Mouse (Mus musculus): ENCODE measurements at regions not wholly inside any gene's neighbourhood (a gene's known extent, or its start where the extent isn't known, plus 50 kb on each side); places are given as distances from the start of the nearest gene placed in this dataset.

GRCm38 (mm10) chr17:62307111-62307510 lies 574.0 kb downstream of the Efna5 start:
- Histone ChIP-seq H3K27ac (ENCODE audit: low read depth) (no peak overlapping the region), H3K36me3 (ENCODE audit: control insufficient read depth, insufficient read depth, low read length) (no peaks in the 10 kb centered on the region), H3K9me3 (ENCODE audit: control insufficient read depth, low read length) (no peaks in the 10 kb centered on the region), H3K9ac (ENCODE audit: low read length) (no peak overlapping the region), H3K4me1 (replicated peaks; ENCODE audit: control insufficient read depth, insufficient read depth, low read length) (no peaks in the 10 kb centered on the region), H3K27me3 (replicated peaks; ENCODE audit: control insufficient read depth, insufficient read depth, low read length) (no peaks in the 10 kb centered on the region), H3K4me3 (ENCODE audit: low read depth, low read length) (no peak overlapping the region), H3K4me2 (ENCODE audit: low read length) (no peak overlapping the region)
- ATAC-seq (replicated peaks; ENCODE audit: low FRiP score, low TSS enrichment, low read depth) (no peak), DNase-seq (ENCODE audit: low spot score) (no peak)
- 97% methylated on average over 2 of the region's 2 CpGs for WGBS

DNA sequence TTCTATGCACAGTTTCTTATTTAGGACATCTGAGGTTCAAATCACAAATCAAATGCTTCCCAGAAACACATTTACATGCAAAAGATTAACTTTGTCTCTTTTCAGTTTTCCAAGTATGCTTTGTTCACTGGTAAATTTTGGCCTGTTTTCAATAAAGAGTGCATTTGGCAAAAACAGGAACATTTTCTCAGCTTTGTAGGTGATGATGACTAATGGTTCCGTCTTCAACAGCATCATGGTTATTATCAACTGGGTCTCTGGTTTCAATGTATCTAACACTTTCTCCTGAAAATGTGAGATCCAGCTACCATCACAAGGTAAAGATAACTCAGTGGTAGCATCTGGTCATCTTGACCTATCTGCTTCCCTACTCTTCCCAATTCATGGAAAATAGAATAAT lies 574.6 kb downstream of the Efna5 start:
- DNase-seq (ENCODE audit: low spot score) (no peak), ATAC-seq (replicated peaks; ENCODE audit: low FRiP score, low TSS enrichment, low read depth) (no peak)
- WGBS, result 84% methylated on average over 1 of the region's 1 CpGs
- no peaks in the 10 kb centered on the region for H3K9me3 ChIP-seq (ENCODE audit: control insufficient read depth, low read length)
- no peak overlapping the region for H3K4me2 ChIP-seq (ENCODE audit: low read length)
- no peaks in the 10 kb centered on the region for H3K36me3 ChIP-seq (ENCODE audit: control insufficient read depth, insufficient read depth, low read length)
- no peaks in the 10 kb centered on the region for H3K27me3 ChIP-seq (replicated peaks; ENCODE audit: control insufficient read depth, insufficient read depth, low read length)
- no peak overlapping the region for H3K4me3 ChIP-seq (ENCODE audit: low read depth, low read length)
- no peaks in the 10 kb centered on the region for H3K4me1 ChIP-seq (replicated peaks; ENCODE audit: control insufficient read depth, insufficient read depth, low read length)
- no peak overlapping the region for H3K27ac ChIP-seq (ENCODE audit: low read depth)
- no peak overlapping the region for H3K9ac ChIP-seq (ENCODE audit: low read length)

DNA sequence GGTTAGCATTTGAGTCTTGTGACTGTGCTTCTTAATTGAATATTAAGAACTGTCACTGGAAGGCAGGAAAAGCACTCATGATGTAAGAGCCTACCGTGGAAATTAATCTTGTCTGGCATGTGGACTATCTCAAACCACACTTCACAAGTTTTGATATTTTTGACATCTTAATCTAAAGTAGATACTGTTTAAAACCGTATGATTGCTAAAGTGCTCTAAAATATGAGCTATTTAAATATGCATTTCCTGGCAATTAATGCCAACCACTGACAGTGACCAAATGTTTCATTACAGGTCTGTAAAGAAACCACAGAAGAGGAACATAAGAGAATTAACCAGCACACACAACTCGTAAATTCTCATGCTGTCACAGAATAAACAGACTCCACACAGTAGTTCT lies 576.0 kb downstream of the Efna5 start:
- Histone ChIP-seq H3K4me2 (ENCODE audit: low read length) (no peak overlapping the region), H3K27ac (ENCODE audit: low read depth) (no peak overlapping the region), H3K4me1 (replicated peaks; ENCODE audit: control insufficient read depth, insufficient read depth, low read length) (no peaks in the 10 kb centered on the region), H3K9me3 (ENCODE audit: control insufficient read depth, low read length) (no peaks in the 10 kb centered on the region), H3K4me3 (ENCODE audit: low read depth, low read length) (no peak overlapping the region), H3K36me3 (ENCODE audit: control insufficient read depth, insufficient read depth, low read length) (no peaks in the 10 kb centered on the region), H3K27me3 (replicated peaks; ENCODE audit: control insufficient read depth, insufficient read depth, low read length) (no peaks in the 10 kb centered on the region), H3K9ac (ENCODE audit: low read length) (no peak overlapping the region)
- no peak for ATAC-seq (replicated peaks; ENCODE audit: low FRiP score, low TSS enrichment, low read depth)
- no peak for DNase-seq (ENCODE audit: low spot score)
- 34% methylated on average over 3 of the region's 3 CpGs for WGBS

GRCm38 (mm10) chr17:62304073-62304472 lies 577.0 kb downstream of the Efna5 start:
- no peaks in the 10 kb centered on the region for H3K9me3 ChIP-seq (ENCODE audit: control insufficient read depth, low read length)
- H3K27me3 ChIP-seq (replicated peaks; ENCODE audit: control insufficient read depth, insufficient read depth, low read length), result no peaks in the 10 kb centered on the region
- 41% methylated on average over 3 of the region's 3 CpGs for WGBS
- no peak overlapping the region for H3K9ac ChIP-seq (ENCODE audit: low read length)
- ATAC-seq (replicated peaks; ENCODE audit: low FRiP score, low TSS enrichment, low read depth) (no peak), DNase-seq (ENCODE audit: low spot score) (no peak)
- H3K4me2 ChIP-seq (ENCODE audit: low read length), result no peak overlapping the region
- no peaks in the 10 kb centered on the region for H3K4me1 ChIP-seq (replicated peaks; ENCODE audit: control insufficient read depth, insufficient read depth, low read length)
- H3K36me3 ChIP-seq (ENCODE audit: control insufficient read depth, insufficient read depth, low read length), result no peaks in the 10 kb centered on the region
- no peak overlapping the region for H3K4me3 ChIP-seq (ENCODE audit: low read depth, low read length)
- no peak overlapping the region for H3K27ac ChIP-seq (ENCODE audit: low read depth)

GRCm38 (mm10) chr17:62299875-62300274 lies 581.2 kb downstream of the Efna5 start:
- H3K27ac ChIP-seq (ENCODE audit: low read depth), result no peak overlapping the region
- DNase-seq (ENCODE audit: low spot score) (no peak), ATAC-seq (replicated peaks; ENCODE audit: low FRiP score, low TSS enrichment, low read depth) (no peak)
- no peaks in the 10 kb centered on the region for H3K9me3 ChIP-seq (ENCODE audit: control insufficient read depth, low read length)
- no peaks in the 10 kb centered on the region for H3K27me3 ChIP-seq (replicated peaks; ENCODE audit: control insufficient read depth, insufficient read depth, low read length)
- no peak overlapping the region for H3K4me2 ChIP-seq (ENCODE audit: low read length)
- no peak overlapping the region for H3K4me3 ChIP-seq (ENCODE audit: low read depth, low read length)
- H3K36me3 ChIP-seq (ENCODE audit: control insufficient read depth, insufficient read depth, low read length), result no peaks in the 10 kb centered on the region
- no peaks in the 10 kb centered on the region for H3K4me1 ChIP-seq (replicated peaks; ENCODE audit: control insufficient read depth, insufficient read depth, low read length)
- WGBS, result 51% methylated on average over 9 of the region's 9 CpGs
- no peak overlapping the region for H3K9ac ChIP-seq (ENCODE audit: low read length)

DNA sequence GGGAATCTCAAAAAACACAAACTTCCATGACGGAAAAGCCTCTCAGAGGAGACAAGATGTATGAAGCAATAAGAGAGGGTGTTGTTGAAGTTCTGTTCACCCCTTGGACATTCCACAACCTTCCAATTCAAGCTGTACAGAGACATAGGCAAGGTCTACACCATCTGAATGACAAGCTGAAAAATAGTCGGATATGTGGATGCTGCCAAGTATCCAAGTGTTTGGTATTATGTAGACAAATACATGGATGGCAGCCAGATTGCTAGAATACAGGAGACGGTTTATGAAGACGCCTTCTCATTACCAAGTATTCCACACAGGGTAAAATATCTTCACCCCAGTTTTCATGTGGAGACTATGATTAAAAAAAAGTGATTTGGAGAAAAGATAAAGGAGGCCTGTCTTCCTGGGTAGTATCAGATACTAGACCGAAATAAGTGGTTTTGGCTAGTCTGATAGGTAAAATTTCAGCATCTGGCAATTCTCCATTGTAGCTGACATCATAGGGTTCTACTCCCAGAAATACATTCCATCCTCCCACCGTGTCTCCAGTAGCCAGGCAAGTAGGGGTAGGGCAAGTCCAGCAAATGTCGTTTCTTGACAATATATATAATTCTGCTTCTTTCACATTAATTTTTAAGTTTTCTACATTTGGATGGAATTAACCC lies 583.6 kb downstream of the Efna5 start:
- no peaks in the 10 kb centered on the region for H3K9me3 ChIP-seq (ENCODE audit: control insufficient read depth, low read length)
- H3K27ac ChIP-seq (ENCODE audit: low read depth), result no peak overlapping the region
- 69% methylated on average over 7 of the region's 7 CpGs for WGBS
- no peaks in the 10 kb centered on the region for H3K4me1 ChIP-seq (replicated peaks; ENCODE audit: control insufficient read depth, insufficient read depth, low read length)
- H3K9ac ChIP-seq (ENCODE audit: low read length), result no peak overlapping the region
- DNase-seq (ENCODE audit: low spot score) (no peak), ATAC-seq (replicated peaks; ENCODE audit: low FRiP score, low TSS enrichment, low read depth) (no peak)
- H3K4me3 ChIP-seq (ENCODE audit: low read depth, low read length), result no peak overlapping the region
- H3K27me3 ChIP-seq (replicated peaks; ENCODE audit: control insufficient read depth, insufficient read depth, low read length), result no peaks in the 10 kb centered on the region
- H3K4me2 ChIP-seq (ENCODE audit: low read length), result no peak overlapping the region
- H3K36me3 ChIP-seq (ENCODE audit: control insufficient read depth, insufficient read depth, low read length), result no peaks in the 10 kb centered on the region

- Histone ChIP-seq H3K4me3 (ENCODE audit: low read depth, low read length) (no peak overlapping the region), H3K9ac (ENCODE audit: low read length) (no peak overlapping the region), H3K9me3 (ENCODE audit: control insufficient read depth, low read length) (no peaks in the 10 kb centered on the region), H3K27me3 (replicated peaks; ENCODE audit: control insufficient read depth, insufficient read depth, low read length) (no peaks in the 10 kb centered on the region), H3K27ac (ENCODE audit: low read depth) (no peak overlapping the region), H3K36me3 (ENCODE audit: control insufficient read depth, insufficient read depth, low read length) (no peaks in the 10 kb centered on the region), H3K4me1 (replicated peaks; ENCODE audit: control insufficient read depth, insufficient read depth, low read length) (no peaks in the 10 kb centered on the region), H3K4me2 (ENCODE audit: low read length) (no peak overlapping the region)
- ATAC-seq (replicated peaks; ENCODE audit: low FRiP score, low TSS enrichment, low read depth) (no peak), DNase-seq (ENCODE audit: low spot score) (no peak)
These were observed 585.7 kb downstream of the Efna5 start for GRCm38 (mm10) chr17:62295412-62295811.

DNA sequence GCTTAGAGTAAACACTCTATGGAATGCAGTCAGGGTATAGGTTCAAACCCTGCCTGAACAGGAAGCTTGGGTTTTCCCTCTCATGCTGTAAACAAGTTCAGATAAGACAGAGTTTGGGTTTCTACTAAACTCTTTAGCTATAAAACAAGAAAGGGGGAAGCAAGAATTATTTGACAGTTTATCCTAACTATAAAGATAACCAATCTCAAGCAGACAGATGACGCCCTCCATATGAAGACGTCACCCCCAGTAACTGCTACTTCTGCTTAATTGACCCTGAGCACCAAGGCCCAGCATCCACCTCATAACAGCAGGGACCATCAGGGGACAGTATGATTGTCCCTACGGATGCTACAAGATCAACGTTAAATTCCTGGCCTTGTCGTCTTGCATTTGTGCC lies 588.4 kb downstream of the Efna5 start:
- 65% methylated on average over 5 of the region's 5 CpGs for WGBS
- Histone ChIP-seq H3K27me3 (replicated peaks; ENCODE audit: control insufficient read depth, insufficient read depth, low read length) (no peaks in the 10 kb centered on the region), H3K4me1 (replicated peaks; ENCODE audit: control insufficient read depth, insufficient read depth, low read length) (no peaks in the 10 kb centered on the region), H3K9me3 (ENCODE audit: control insufficient read depth, low read length) (no peaks in the 10 kb centered on the region), H3K27ac (ENCODE audit: low read depth) (no peak overlapping the region), H3K9ac (ENCODE audit: low read length) (no peak overlapping the region), H3K4me3 (ENCODE audit: low read depth, low read length) (no peak overlapping the region), H3K4me2 (ENCODE audit: low read length) (no peak overlapping the region), H3K36me3 (ENCODE audit: control insufficient read depth, insufficient read depth, low read length) (no peaks in the 10 kb centered on the region)
- no peak for DNase-seq (ENCODE audit: low spot score)
- ATAC-seq (replicated peaks; ENCODE audit: low FRiP score, low TSS enrichment, low read depth), result no peak

- Histone ChIP-seq H3K9me3 (ENCODE audit: control insufficient read depth, low read length) (no peaks in the 10 kb centered on the region), H3K4me2 (ENCODE audit: low read length) (no peak overlapping the region), H3K4me3 (ENCODE audit: low read depth, low read length) (no peak overlapping the region), H3K27ac (ENCODE audit: low read depth) (no peak overlapping the region), H3K4me1 (replicated peaks; ENCODE audit: control insufficient read depth, insufficient read depth, low read length) (no peaks in the 10 kb centered on the region), H3K9ac (ENCODE audit: low read length) (no peak overlapping the region), H3K27me3 (replicated peaks; ENCODE audit: control insufficient read depth, insufficient read depth, low read length) (no peaks in the 10 kb centered on the region), H3K36me3 (ENCODE audit: control insufficient read depth, insufficient read depth, low read length) (no peaks in the 10 kb centered on the region)
- ATAC-seq (replicated peaks; ENCODE audit: low FRiP score, low TSS enrichment, low read depth) (no peak), DNase-seq (ENCODE audit: low spot score) (no peak)
These were observed 593.5 kb downstream of the Efna5 start for GRCm38 (mm10) chr17:62287666-62288065.

All from intestine, embryonic 14.5 days (tissue).